Mouse (Mus musculus) ZHBTc4 (cell line): ENCODE data around the gene Sfxn4.

Source experiments
- DNase-seq: peaks from one replicate; pipeline ENCODE4 v3.0.0-alpha.2; 2011; ENCODE audit warnings: low read depth, low spot score

Sfxn4 gene

DNA sequence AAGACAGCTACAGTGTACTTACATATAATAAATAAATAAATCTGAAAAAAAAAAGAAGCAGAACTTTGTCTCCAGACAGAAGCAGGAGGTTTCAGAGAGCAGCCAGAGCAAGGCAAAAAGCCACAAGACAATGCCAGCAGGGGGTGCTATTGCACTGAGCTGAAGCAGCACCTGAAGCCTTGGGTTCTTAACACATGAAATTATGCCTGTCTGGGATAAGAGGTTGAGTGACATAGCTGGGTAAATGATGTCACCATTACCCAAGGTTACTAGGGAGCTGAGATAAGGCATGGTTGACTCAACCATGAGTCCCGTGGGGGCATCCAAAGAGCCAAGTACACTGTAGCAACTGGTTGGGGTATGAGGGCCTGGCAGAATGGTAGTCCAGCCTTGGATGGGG, 23.5 kb downstream of the Sfxn4 start:
- peak; percentile 78 for DNase-seq

DNA sequence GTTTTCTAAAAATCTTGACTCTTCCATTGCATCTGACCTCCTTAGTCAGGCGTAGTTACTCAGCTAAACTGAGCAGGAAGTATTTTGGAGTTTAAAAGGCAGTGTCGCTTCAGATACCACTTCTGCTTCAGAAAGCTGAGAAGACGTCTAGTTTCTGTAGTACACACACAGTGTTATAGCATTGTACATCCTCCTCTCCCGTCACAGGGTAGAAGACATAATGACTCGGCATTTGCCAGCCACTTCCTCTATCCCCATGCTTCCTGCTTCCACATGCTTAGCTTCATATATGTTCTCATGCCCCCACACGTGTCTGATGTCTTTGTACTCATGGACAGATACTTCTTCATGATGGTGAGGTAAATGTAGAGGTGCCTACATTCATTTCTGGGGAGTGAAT, 42.6 kb downstream of the Sfxn4 start:
- no peak for DNase-seq

DNA sequence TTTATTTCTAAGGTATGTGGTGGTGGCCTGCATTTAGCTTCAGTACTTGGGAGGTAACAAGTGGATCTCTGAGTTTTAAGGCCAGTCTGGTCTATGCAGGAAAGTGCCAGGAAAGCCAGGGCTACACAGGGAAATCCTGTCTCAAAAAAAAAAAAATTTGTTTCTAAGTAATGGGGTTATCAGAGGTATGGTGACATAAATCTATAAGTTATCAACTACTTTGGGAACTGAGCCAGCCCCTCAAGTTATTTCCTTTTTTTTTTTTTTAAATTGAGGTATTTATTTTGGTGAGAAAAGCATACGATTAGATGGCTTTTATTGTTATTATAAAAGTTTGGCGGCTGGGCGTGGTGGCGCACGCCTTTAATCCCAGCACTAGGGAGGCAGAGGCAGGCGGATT, 48.1 kb downstream of the Sfxn4 start:
- DNase-seq: no peak

DNA sequence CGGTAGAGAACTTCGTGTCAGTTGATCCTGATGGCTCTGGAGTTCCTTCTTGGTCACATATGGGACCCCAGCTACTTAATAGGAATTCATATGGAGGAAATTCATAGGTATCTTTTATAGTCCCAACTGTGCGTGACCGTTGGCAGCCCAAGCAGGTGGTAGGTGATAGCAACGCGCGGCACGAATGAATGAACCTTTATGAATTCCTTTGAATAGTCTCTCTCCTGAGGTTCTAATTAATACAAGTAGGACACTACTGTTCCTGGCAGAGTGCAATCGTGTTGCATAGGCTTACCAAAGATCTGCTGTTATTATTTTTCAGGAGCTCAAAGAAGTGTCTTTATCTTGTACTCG, 49.3 kb downstream of the Sfxn4 start:
- DNase-seq: no peak

DNA sequence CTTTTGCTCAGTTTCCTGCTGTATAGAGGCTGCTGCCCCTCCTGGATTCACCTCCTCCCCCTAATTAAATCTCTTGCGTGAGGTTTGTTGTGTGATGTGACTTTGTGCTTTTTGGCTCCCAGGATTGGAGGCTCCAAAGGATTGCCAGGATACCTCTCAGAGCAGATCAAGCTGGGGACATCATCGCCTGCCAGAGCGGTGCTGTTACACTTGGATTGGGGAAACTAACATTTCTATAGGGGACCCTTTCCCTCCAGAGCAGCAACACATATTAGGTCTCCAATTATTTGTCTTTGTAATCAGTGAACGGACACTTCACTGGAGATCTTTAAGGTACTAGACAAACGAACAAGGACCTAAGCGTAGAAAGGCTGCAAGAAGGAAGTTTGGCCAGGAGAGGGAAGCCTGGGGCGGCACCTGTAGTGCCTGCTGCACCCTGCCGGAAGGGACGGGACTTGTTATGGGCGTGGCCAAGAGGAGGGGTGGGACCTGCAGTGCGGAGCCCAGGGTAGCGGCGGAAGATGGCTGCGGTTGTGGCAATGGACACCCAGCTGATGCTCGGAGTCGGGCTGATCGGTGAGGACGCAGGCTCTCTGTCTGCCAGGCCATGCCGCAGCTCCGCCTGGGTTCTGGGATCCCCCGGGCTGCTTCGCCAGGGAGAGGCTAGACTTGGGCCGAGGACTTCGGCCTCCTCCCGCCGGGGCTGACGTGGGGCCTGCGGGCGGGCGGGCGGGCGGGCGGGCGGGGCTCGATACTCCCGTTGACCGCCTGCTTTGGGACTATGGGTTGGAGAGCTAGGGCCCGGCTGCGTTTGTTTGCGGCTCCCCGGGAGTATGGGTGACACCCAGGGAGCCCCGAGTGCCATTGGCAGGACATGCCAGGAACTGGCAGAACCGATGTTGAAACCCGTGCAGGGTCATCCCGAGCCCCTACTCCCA, 49.9 kb downstream of the Sfxn4 start, which contains the start of gene Fam45a:
Gene Fam45a (plus strand): TSS at position 488 of the 938 bp plus-strand sequence.
- DNase-seq: peak; percentile 96

DNA sequence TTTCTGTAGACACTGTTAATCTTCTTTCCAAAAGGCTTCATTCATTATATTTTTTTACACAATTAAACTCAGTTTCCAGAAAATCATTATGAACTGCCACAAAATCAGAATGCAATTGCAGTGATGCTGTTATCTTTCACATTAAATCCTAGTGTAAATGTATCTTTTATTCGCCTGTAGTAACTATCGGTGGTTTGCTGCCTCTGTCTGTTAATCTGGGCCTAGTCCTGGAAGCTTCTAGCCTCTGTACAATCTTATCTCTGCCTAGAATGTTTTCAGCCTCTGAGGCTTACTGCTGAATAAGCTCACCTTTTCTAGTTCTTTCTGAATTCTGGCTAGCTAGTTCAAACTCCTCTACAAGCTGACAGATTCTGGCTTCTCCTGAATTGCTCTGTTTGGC, 51.4 kb downstream of the Sfxn4 start:
- DNase-seq: no peak

DNA sequence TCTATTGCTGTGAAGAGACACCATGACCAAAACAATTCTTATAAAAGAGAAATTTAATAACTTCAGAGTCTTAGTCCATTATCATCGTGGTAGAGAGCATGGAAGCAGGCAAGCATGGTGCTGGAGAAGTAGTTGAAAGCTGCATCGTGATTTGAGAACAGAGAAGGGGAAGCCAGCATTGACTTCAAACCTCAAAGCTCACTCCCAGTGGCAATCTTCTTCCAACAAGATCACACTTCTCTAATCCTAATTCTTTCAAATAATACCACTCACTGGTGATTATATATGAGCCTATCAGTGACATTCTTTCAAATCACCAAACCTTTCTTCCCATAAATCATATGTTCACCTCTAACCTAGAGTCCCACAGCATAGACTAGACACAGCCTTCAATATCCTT, 56.4 kb downstream of the Sfxn4 start:
- DNase-seq: no peak

DNA sequence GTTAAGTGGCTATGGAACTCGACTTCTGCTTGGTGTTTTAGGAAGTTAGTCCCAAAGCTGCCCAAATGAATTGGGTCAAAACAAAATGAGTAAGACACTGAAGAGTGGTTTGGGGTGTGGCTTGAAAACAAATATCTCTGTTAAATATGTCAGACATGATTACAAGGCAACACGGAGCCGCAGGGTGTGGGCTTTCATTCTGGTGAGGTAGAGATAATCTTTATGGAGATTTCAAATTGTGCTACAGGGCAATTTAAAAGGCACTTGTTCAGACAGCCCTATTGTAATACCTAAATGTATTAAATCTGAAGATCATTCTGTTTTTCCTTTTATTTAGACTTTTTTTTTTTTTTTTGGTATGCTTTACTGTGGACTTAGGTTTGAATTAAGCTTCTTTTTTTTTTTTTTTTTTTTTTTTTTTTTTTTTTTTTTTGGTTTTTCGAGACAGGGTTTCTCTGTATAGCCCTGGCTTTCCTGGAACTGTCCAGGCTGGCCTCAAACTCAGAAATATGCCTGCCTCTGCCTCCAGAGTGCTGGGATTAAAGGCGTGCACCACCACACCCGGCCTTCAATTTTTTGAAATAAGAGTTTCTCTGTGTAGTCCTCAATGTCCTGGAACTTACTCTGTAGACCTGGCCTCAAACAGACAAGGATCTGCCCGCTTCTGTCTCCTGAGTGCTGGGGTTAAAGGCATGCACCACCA, 61.3 kb downstream of the Sfxn4 start:
- DNase-seq: no peak

DNA sequence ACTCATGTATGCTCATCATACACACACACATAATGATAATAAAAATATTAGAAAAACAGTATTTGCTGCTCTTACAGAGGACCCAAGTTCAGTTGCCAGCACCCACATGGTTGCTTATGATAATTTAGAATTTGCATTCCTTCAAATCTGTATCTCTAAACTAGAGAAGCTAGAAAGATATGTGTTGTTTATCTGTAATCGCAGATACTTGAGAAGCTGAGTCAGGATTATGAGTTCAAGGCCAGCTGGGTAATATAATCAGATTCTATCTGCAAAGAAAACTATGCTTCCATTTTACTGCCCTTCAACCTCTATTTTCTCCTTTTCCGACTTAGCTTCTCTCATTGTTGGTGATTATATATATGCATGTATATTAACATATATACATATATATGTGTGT, 63.9 kb downstream of the Sfxn4 start:
- DNase-seq: no peak

DNA sequence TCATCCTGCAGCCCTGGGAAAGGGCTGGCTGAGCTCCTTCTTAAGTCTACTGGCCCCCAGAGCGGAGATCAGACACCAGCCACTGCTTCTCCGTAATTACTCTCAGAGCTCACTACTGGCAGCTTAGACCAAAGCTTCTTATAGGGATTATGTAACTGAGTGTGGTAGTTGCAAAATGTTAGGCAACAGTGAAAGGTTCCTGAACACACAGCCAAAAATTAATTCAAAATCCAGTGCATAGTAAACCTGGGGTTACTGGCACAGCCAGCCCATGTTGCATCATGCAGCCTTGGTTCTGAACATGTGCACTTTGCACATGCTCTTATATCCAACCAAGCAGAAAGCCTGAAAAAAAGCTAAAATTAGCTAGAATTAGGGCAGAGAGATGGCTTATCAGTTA, 66.0 kb downstream of the Sfxn4 start:
- DNase-seq: no peak

DNA sequence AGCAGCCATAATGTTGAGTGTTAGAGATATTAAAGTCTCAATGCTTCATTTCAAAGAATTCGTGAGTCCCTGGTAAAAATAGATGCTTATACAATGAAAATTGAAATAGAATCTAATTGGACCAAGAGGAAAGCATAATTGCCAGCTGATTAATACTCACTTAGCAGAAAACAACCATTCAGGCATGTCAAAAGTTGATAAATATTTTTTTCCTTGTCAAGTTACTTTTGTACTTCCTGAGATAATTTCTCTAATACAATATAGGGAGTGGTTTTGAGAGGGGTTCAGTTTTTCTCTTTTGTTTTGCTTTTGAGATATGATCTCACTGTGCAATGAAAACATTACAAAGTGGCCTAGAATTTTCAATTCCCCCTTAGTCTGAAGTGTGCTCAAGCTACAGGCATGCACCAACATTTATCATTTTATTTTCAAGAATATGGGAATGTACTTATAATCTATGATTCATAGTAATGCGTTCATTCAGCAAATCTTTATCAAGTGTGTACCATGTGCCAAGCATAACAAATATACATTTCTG, 68.0 kb downstream of the Sfxn4 start:
- no peak for DNase-seq

DNA sequence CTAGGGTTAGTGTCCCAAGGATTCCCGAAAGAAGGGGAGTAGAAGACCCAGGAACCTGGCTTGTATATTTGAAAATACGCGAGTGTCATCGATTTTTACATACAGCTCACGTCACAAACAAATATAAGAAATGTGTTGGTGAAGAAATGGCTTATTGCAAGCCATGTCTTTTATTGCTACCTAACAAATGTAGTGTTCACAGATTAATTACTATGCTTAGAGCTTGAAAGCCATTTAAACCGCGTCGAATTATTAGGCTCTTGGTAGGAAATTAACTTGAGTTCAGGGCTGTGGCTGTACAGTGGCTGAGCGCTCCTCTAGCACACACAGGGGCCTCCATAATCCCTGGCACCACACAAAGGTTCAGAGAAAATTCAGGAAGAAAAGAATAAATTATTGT, 70.1 kb downstream of the Sfxn4 start:
- no peak for DNase-seq

DNA sequence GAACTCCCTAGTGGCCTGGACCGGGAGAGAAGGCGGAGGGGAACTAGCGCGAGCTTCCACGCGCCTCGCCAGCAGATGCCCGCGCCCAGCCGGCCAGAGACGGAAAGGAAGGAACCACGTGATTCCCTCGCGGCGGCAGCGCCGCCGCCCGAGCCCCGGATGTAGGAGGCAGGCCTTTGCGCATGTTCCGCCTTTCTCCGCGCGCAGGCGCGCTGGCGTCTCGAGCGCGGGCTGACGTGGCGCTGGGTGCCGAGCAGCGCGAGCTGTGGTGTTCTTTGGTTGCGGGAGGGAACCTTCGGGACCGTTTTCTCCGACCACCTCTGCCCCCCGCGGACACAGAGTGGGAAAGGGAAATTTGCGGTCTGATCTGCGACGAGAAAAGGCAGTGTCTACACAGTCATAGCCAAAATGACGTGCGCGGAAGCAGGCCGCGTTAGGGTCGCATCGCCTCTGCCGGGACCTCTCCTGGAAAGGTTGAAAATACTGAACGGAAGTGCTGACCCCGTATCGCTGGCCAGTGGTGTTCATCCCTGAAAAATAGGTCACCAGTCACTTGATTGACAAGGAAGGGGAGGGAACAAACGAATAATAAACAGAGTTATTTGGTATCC, 70.6 kb downstream of the Sfxn4 start, which contains the start of gene Eif3a:
Gene Eif3a (minus strand): TSS at position 108 of the 611 bp plus-strand sequence.
- DNase-seq: peak; percentile 98

DNA sequence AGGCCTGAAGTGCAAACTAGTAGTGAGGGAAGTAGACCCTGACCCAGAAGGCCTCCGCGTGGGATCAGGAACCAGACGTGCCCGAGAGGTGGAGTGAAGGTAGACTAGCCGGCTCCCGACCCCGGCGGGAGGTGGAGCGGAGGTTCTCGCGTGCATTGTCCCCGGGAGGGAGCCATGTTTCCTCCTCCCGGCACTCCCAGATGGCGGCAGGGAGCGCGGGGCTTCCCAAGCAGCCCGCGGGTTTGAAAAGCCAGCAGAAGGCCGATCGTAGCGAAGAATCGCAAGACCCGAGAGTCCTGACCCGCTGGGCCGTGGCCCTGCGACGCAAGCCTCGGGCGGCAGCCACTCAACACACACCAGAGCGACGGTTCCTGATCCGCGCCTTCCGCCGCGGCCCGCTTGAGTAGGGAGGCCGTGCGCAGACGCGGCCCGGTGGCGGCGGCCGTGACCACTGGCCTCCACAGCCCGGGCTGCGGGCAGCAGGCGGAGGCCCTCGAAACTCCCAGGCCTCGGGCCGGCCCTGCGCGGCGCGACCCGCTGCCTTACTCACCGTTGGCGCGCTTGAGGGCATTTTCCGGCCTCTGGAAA, 71.3 kb downstream of the Sfxn4 start:
- DNase-seq: peak; percentile 89

DNA sequence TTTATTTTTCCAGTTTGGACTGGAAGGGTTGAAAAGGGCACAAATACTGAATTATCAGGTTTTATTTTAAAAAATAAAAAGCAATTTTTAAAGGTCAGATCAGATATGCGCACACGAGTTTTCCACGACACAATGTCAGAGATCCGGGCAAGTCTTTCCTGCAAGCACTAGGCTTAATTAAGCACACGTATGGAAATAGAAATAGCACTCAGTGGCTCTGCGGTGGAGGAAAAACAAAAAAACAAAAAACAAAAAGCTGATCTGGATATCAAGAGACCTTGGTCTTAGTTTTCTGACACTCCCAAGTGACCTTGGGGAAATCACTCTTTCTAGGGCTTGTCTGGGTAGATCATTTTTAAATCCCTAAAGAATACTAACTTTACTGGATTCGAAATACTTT, 71.8 kb downstream of the Sfxn4 start:
- no peak for DNase-seq

DNA sequence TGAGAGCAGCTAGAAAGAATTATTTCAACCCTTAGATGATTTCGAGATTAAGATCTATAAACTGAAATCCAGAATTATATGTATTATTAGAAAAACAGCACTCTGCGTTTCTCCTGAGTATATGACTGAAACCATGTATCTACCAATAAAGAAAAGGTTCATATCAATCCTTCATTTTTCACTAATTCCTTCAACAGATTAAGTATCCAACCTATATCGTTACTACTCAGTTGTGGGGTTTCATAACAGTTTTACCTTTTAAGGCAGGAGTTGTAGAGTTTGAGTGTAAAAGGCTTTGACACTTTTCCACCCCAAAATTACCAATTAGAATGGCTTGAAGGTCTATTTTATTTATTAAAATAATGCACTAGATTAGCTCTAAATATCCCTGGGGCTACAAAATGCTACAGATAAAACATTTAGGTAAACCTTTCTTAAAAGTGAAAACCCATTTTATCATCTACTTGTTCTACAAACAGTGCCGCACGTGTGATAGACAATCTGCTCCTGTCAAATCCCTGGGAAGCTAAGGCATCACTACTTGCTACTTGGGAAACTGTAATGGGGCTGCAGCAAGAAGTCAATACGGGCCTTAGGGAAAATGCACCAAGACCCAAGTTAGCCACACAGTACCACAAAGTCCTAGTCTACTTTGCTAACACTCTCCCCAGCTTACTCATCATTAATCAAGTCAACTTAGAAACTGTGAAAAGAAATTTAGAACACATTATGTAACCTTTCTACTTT, 72.9 kb downstream of the Sfxn4 start:
- DNase-seq: peak; percentile 24

DNA sequence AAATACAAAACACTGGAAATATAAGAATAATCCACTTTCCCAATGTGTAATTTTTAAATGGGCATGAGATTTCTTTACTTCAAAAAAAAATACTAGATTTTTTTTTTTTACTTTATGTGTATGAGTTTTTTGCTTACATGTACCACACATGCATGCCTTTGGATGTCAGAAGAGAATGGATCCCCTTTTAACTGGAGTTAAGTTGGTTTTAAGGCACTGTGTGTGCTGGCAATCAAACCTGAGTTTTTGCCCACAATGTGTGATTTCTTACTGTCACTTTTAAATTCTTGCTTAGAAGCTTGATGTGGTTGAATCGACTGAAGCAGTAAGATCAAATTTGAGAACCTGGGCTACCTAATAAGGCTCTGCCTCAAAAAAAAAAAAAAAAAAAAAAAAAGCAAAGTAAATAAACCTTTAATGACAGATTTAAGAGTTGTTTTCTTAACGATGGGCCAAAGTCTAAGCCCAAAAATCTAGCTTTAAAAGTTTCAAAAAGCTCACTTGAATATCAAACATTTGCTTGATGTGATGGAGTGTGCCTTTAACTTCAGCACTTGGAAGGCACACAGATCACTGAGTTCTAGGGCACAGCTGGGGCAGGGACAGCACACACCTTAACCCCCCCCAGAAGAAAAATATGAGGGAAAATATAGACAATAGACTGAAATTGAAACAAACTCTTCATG, 73.7 kb downstream of the Sfxn4 start:
- DNase-seq: no peak
